Mouse (Mus musculus) MN1 (cell line): ENCODE results near the gene Tnfaip6.
A peak's percentile ranks its signal among the peaks of the same experiment; 100 is the strongest.

ENCODE experiments used
- DNase-seq: peaks from one replicate; pipeline ENCODE4 v3.0.0-alpha.2; 2016; ENCODE audit warnings: low spot score

The Tnfaip6 gene

DNA sequence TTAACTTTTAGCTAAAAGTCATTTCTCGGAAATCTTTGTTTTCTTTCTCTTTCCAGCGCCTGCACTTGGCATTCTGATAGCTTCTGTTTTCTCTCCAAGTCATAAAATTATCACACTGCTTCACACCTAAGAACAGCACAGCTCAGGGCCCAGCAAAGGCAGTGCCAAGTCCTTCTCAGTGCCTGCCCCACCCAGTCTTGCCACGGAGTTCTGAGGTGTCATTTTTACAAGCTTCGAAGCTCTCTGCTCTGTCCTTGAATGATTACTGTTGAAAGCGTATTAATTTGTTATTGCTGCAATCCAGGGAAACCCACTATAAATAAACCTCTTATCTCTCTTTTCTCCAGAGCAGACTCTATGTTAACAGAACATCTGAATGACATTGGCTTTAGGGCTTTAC lies 15.7 kb downstream of the Tnfaip6 start:
- DNase-seq = no peak

DNA sequence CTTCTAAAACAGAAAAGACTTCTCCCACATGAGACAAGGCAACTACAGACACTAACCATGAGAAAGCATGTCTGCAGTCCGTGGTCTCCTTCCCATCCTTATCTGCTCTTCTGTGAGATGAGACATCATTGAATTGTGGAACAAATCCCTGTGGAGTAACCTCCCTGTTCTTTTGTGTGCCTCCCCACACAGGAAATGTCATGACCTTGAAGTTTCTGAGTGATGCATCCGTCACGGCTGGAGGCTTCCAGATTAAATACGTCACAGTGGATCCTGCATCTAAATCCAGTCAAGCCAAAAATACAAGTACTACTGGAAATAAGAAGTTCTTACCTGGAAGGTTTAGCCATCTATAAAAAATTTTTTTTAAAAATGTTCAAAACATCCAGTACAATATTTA lies 17.8 kb downstream of the Tnfaip6 start:
- DNase-seq = no peak

DNA sequence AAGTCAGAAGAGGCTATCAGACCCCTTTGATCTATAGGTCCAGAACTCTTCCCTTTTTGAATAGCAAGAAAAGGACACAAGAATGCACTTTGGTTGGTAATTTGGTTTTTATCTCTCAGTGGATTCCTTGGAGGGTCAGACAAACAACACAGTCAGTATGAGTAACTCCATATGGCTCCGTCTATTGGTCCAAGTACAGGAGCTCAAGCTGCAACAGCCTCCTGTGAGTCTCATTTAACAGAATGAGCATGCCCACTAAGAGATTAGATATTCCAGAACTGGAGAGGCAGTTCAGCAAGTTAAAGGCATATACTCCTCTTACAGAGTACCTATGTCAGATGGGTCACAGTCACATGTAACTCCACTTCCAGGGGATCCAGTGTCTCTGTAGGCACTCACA lies 19.3 kb downstream of the Tnfaip6 start:
- no peak for DNase-seq

DNA sequence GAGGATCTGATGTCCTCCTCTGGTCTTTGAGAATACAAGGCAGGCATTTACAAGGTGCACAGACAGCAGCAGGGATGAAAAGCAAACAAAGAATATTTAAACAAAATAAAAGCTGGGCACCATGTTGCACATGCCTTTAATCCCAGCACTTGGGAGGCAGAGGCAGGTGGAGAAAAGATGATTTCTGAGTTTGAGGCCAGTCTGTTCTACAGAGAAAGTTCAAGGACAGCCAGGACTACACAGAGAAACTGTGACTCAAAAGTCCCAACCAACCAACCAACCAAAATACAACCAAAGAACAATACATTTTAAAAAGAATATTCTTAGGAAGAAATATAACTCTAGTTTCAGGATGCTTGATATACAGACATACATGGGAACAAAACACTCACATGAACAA lies 19.9 kb downstream of the Tnfaip6 start:
- no peak for DNase-seq

DNA sequence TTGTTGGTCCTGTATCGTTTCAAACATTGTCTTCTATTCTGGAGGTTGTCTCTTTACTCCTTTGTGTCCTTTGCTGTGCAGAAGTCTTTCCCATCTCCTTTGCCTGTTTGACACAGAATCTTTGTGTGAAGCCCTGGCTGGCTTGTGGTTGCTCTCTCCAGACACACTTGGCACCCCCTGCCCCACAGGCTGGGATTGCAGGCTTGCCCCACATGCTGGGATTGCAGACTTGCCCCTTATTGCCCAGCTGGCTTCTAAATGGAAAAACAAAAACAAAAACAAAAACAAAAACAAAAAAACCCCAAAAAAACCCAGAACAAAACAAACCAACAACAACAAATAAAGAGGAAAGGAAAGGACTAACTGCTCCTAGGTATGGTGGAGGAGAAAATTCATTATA lies 30.8 kb downstream of the Tnfaip6 start:
- DNase-seq = no peak

DNA sequence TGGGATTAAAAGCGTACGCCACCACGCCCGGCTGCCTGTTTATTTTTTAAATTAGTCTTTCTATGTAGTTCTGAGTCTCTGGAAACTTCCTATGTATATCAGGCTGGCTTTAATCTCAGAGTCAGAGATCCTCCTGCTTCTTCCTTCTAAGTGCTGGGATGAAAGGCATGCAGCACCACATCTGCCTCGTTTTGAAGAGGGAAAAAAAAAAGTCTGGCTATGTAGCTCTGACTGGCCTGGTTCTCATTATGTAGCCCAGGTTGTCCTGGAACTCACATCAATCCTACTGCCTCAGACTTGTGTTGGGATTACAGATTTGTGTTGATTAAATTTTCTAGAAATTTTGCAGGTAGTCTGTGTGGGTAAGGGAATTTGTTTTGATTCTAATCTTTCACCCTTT lies 33.0 kb downstream of the Tnfaip6 start:
- no peak for DNase-seq

DNA sequence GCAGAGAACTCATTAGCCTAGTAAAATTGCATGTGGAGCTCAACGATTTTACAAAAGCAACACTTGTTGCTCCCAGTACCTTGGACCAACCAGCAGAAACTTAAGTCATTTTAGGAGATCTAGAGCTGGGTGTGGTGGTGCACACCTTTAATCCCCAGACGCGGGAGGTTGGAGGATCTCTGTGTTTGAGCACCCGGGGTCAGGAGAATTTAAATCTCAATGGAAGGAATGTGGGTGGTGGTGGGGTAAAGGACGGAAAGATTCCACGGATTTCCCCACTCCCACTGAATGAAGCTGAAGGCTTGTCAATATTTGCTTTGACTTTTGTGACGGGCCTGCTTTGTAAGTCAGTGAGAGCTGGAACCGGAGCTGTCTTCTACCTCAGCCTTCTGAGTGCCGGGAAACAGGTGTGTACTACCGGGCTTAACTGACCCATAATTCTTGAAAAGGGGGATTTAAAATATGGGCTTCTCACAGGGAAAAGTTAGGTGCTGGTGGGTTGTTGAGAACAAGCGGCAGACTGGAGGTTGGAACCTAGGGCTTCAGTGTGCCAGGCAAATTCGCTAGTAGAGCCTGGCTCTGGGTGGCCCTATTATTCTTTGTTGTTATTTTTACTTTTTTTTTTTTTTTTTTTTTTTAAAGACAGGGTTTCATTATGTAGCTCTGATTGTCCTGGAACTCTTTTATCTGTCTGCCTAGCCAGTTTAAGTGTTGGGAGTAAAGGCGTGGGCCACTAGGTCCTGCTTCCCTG lies 33.6 kb downstream of the Tnfaip6 start:
- DNase-seq = no peak

DNA sequence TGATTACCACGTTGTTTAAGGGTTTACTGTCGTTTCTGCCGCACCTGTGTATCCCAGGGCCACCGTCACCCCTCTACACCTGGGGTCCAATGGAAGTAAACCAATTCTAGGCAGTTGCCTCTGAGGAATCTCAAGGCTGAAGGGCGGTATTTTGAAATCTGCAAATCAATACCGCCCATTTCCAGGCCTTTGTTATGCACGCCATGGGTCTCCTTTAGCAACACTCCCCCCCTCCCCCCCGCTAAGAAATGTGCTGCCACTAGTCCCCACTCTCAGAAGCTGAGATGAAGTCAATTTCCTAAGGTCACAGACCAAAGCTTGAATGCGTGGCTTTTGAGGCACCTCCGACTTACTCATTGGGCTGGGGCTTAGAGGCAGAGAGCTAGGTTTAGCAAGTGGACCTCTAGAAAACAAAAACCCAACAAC lies 34.3 kb downstream of the Tnfaip6 start:
- DNase-seq = no peak

DNA sequence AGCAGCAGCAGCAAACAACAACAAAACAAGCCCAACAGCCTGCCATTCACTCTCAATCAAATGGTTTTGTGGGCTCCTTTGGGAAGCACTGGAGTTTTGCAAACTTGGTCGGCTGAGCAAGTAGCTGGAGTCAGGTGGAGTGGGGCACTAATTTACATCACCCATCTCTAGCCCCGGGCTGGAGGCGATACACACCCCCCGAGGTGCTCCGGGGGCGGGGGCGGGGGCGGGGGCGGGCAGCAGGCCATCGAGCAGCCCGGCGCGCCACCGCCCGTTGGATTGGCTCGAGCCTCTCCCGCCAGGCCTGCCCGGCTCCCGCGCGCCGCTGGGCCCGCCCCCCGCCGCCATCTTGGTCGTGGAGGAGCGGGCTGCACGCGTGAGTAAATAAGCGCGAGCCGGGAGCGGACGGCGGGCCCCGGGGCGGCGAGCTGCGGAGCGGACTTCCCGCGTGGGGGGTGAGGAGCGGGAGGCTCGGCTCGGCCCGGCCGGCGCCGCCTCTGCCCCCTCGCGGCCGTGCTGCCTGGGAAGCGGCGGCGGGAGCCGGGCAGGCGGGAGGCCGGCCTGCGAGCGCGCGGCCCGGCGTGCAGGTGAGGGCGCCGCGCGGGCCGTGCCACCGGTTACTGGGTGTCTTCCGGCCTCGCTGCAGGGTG lies 34.8 kb downstream of the Tnfaip6 start, which contains the start of gene Rif1:
Gene Rif1, plus strand, starts transcription at position 342 of the 650 bp plus-strand sequence.
- peak; percentile 88 for DNase-seq

DNA sequence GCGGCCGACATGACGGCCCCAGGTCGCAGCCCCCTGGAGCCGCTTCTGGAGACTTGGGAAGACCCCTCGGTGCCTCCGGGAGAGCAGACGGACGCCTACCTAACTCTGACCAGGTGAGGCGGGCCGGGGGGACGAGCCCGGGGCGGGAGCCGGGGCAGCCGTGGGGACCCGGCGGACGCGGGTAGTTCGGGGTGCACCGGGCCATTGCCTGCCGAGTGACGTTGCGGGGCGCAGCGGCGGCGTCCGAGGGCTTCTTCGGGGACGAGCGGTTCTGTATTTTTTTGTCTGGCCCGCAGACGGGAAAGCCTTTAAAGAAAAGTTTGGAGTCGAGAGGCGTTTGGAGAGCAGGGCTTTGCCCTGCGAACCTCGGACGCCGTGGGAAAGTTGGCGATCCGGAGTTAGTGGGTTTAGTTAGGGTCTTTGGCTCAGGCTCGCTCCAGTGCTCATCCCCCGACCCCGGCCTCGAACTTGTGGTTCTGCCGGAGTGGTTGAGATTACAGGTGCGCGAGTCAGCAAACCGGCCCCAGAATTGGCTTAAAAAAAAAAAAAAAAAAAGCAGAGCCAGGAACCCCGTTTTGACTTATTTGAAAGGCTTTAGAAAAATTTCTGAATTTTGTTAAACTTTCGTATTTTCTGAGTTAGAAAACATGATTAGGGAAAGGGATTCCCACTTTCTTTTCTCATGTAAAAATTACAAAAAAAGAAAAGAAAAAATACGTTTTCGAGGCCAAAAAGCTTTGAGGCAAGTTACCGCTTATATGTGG lies 35.5 kb downstream of the Tnfaip6 start:
- peak; percentile 36 for DNase-seq

DNA sequence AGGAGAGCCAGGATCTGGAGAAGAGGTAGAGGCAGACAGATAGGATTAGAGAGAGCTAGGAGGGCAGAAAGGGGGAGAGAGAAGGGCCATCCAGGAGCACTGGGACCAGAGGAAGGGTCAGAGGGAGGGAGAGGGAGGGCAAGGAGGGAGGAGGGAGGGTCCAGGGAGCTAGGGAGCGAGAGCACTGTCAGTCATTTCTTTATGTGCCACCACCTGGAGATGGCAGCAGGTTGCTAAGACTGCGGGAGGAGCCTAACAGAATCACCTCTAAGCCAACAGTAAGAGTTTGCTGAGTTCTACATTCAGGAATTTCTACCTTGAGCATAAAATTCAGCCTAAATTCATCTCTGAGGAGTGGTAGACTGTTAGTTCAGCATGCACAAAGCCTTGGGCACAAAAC lies 40.9 kb downstream of the Tnfaip6 start:
- no peak for DNase-seq

DNA sequence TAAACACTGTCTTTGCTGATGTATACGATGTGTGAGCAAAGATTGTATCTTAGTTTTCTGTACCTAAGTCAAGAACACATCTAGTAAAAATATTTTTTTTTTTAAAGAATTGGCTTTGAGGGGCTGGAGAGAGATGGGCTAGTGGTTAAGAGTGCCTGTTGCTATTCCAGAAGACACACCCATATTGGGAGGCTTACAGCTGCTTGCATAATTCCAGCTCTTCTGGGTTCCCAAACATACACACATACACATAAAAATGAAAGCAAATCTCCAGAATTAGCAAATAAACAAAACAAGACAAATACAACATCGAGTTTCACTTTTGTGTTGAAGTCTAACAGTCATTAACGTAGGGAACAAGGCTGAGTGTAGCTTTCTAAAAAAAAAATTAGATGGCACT lies 46.2 kb downstream of the Tnfaip6 start:
- no peak for DNase-seq

DNA sequence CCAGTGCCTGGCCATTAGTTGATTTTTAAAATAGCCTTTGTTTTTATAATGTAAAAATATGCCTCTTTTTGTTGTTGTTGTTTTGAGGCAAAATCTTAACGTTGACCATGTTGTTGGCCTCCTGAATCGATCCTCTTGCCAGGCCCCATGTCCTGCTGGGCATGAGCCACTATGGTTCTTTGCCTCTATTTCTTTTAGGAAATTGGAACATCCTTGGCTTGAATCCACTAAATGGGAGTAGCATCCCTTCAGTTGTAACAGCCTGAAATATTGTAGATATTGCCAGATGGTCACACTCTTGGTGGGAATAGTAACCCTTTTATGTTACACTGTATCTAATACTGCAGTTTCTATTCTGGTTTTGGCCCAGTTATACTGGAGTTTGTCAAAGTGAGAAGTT lies 46.8 kb downstream of the Tnfaip6 start:
- no peak for DNase-seq
